Mouse (Mus musculus): ENCODE data around the gene Rps25. TPM values are rescaled to one million over a fixed set of nuclear protein-coding genes. Genes with fewer than 3 reads are reported as not detected.
"Not testable (repeated sequence)": the region's sequence is repeated elsewhere in the genome, so short reads cannot be mapped to it uniquely, and the experiment has no call there.

Gene Rps25
- polyA plus RNA-seq, 1 experiment, result 3,912 TPM

GRCm38 (mm10) chr9:44399114-44399794, 7.7 kb upstream of the Rps25 start:
- Histone ChIP-seq H3K4me3 (ENCODE audit: insufficient read depth, low read length) (no peak overlapping the region), H3K27ac (ENCODE audit: insufficient read depth, low read length) (no peak overlapping the region), H3K4me1 (ENCODE audit: control insufficient read depth, insufficient read depth, low read length) (no peaks in the 10 kb centered on the region)
- TF ChIP-seq POLR2A (IDR thresholded peaks at IDR 0.05; ENCODE audit: low read depth, low read length) (no peak), CTCF (IDR thresholded peaks at IDR 0.05; ENCODE audit: borderline replicate concordance, insufficient read depth, low read length) (no peak)

GRCm38 (mm10) chr9:44399795-44400114, 7.2 kb upstream of the Rps25 start:
- TF ChIP-seq CTCF (IDR thresholded peaks at IDR 0.05; ENCODE audit: borderline replicate concordance, insufficient read depth, low read length), result no peak
- TF ChIP-seq POLR2A (IDR thresholded peaks at IDR 0.05; ENCODE audit: low read depth, low read length), result no peak
- no peak overlapping the region for H3K4me3 ChIP-seq (ENCODE audit: insufficient read depth, low read length)
- H3K27ac ChIP-seq (ENCODE audit: insufficient read depth, low read length), result no peak overlapping the region
- no peaks in the 10 kb centered on the region for H3K4me1 ChIP-seq (ENCODE audit: control insufficient read depth, insufficient read depth, low read length)

GRCm38 (mm10) chr9:44401081-44401480, 5.9 kb upstream of the Rps25 start:
- Histone ChIP-seq H3K4me1 (ENCODE audit: control insufficient read depth, insufficient read depth, low read length) (no peaks in the 10 kb centered on the region), H3K27ac (ENCODE audit: insufficient read depth, low read length) (no peak overlapping the region), H3K4me3 (ENCODE audit: insufficient read depth, low read length) (no peak overlapping the region)
- TF ChIP-seq POLR2A (IDR thresholded peaks at IDR 0.05; ENCODE audit: low read depth, low read length), result no peak
- TF ChIP-seq CTCF (IDR thresholded peaks at IDR 0.05; ENCODE audit: borderline replicate concordance, insufficient read depth, low read length), result no peak

- H3K4me3 ChIP-seq (ENCODE audit: insufficient read depth, low read length), result no peak overlapping the region
- TF ChIP-seq POLR2A (IDR thresholded peaks at IDR 0.05; ENCODE audit: low read depth, low read length) (no peak), CTCF (IDR thresholded peaks at IDR 0.05; ENCODE audit: borderline replicate concordance, insufficient read depth, low read length) (no peak)
- H3K27ac ChIP-seq (ENCODE audit: insufficient read depth, low read length), result no peak overlapping the region
- H3K4me1 ChIP-seq (ENCODE audit: control insufficient read depth, insufficient read depth, low read length), result no peaks in the 10 kb centered on the region
Measured at GRCm38 (mm10) chr9:44405011-44405410, 1.9 kb upstream of the Rps25 start.

GRCm38 (mm10) chr9:44407752-44408097, 786 bp downstream of the Rps25 start:
- Histone ChIP-seq H3K27ac (ENCODE audit: insufficient read depth, low read length) (peak overlapping the region; percentile 41), H3K4me3 (ENCODE audit: insufficient read depth, low read length) (peak overlapping the region; percentile 96), H3K4me1 (ENCODE audit: control insufficient read depth, insufficient read depth, low read length) (no peaks in the 10 kb centered on the region)
- no peak; the same call in 1 of the 2 replicates for TF ChIP-seq POLR2A (IDR thresholded peaks at IDR 0.05; ENCODE audit: low read depth, low read length)
- no peak for TF ChIP-seq CTCF (IDR thresholded peaks at IDR 0.05; ENCODE audit: borderline replicate concordance, insufficient read depth, low read length)

GRCm38 (mm10) chr9:44408693-44409092, 1.8 kb downstream of the Rps25 start:
- H3K4me1 ChIP-seq (ENCODE audit: control insufficient read depth, insufficient read depth, low read length); H3K27ac ChIP-seq (ENCODE audit: insufficient read depth, low read length): not testable (repeated sequence)
- H3K4me3 ChIP-seq (ENCODE audit: insufficient read depth, low read length), result peak overlapping the region; percentile 96

- Histone ChIP-seq H3K27ac (ENCODE audit: insufficient read depth, low read length) (no peak overlapping the region), H3K4me1 (ENCODE audit: control insufficient read depth, insufficient read depth, low read length) (no peaks in the 10 kb centered on the region), H3K4me3 (ENCODE audit: insufficient read depth, low read length) (no peak overlapping the region)
- TF ChIP-seq CTCF (IDR thresholded peaks at IDR 0.05; ENCODE audit: borderline replicate concordance, insufficient read depth, low read length), result no peak
- no peak for TF ChIP-seq POLR2A (IDR thresholded peaks at IDR 0.05; ENCODE audit: low read depth, low read length)
Measured at GRCm38 (mm10) chr9:44410647-44411336, 3.9 kb downstream of the Rps25 start.

GRCm38 (mm10) chr9:44411601-44412130, 4.7 kb downstream of the Rps25 start:
- Histone ChIP-seq H3K27ac (ENCODE audit: insufficient read depth, low read length) (no peak overlapping the region), H3K4me3 (ENCODE audit: insufficient read depth, low read length) (no peak overlapping the region)
- no peak for TF ChIP-seq POLR2A (IDR thresholded peaks at IDR 0.05; ENCODE audit: low read depth, low read length)
- no peak for TF ChIP-seq CTCF (IDR thresholded peaks at IDR 0.05; ENCODE audit: borderline replicate concordance, insufficient read depth, low read length)

GRCm38 (mm10) chr9:44412306-44412705, 5.4 kb downstream of the Rps25 start:
- Histone ChIP-seq H3K4me1 (ENCODE audit: control insufficient read depth, insufficient read depth, low read length) (no peaks in the 10 kb centered on the region), H3K4me3 (ENCODE audit: insufficient read depth, low read length) (no peak overlapping the region), H3K27ac (ENCODE audit: insufficient read depth, low read length) (no peak overlapping the region)
- no peak; the same call in 1 of the 2 replicates for TF ChIP-seq POLR2A (IDR thresholded peaks at IDR 0.05; ENCODE audit: low read depth, low read length)
- no peak for TF ChIP-seq CTCF (IDR thresholded peaks at IDR 0.05; ENCODE audit: borderline replicate concordance, insufficient read depth, low read length)

More at GRCm38 (mm10) chr9:44411601-44412130, 4.7 kb downstream of the Rps25 start:
- no peaks in the 10 kb centered on the region for H3K4me1 ChIP-seq (ENCODE audit: control insufficient read depth, insufficient read depth, low read length)

- Histone ChIP-seq H3K4me3 (ENCODE audit: insufficient read depth, low read length) (no peak overlapping the region), H3K27ac (ENCODE audit: insufficient read depth, low read length) (no peak overlapping the region), H3K4me1 (ENCODE audit: control insufficient read depth, insufficient read depth, low read length) (no peaks in the 10 kb centered on the region)
- no peak for TF ChIP-seq POLR2A (IDR thresholded peaks at IDR 0.05; ENCODE audit: low read depth, low read length)
- no peak for TF ChIP-seq CTCF (IDR thresholded peaks at IDR 0.05; ENCODE audit: borderline replicate concordance, insufficient read depth, low read length)
Measured at GRCm38 (mm10) chr9:44412781-44413180, 5.8 kb downstream of the Rps25 start.

All from embryonic fibroblast, embryonic 13.5 days (primary cell).